Mouse (Mus musculus) intestine, embryonic 15.5 days (tissue): ENCODE data around the gene Ifit3b. TPM values are rescaled to one million over a fixed set of nuclear protein-coding genes. Genes with fewer than 3 reads are reported as not detected.
"Not testable (repeated sequence)": the region's sequence is repeated elsewhere in the genome, so short reads cannot be mapped to it uniquely, and the experiment has no call there.

Source experiments
- ATAC-seq: fragments of 200-750 bp; cut with Nextera tagmentation; 2 replicates; pipeline ENCODE4 v1.8.0; 2017; ENCODE audit warnings: moderate TSS enrichment, moderate library complexity
- H3K27ac ChIP-seq: fragments of 300-500 bp; sonication (generic); 2 replicates; pipeline ENCODE4 v1.5.1; 2015; ENCODE audit warnings: mild to moderate bottlenecking, inconsistent platforms
- H3K27me3 ChIP-seq: fragments of 300-500 bp; sonication (generic); replicated peaks from 2 replicates; pipeline ENCODE4 v1.6.1; 2015; ENCODE audit warnings: inconsistent platforms
- H3K36me3 ChIP-seq: fragments of 300-500 bp; sonication (generic); 2 replicates; pipeline ENCODE4 v1.6.1; 2015; ENCODE audit warnings: inconsistent platforms
- H3K4me1 ChIP-seq: fragments of 300-500 bp; sonication (generic); replicated peaks from 2 replicates; pipeline ENCODE4 v1.6.1; 2015; ENCODE audit warnings: inconsistent platforms
- H3K4me2 ChIP-seq: fragments of 300-500 bp; sonication (generic); replicated peaks from 2 replicates; pipeline ENCODE4 v1.6.1; 2015; ENCODE audit warnings: mild to moderate bottlenecking, inconsistent platforms
- H3K4me3 ChIP-seq: fragments of 300-500 bp; sonication (generic); replicated peaks from 2 replicates; pipeline ENCODE4 v1.5.1; 2015; ENCODE audit warnings: inconsistent platforms
- H3K9ac ChIP-seq: fragments of 300-500 bp; sonication (generic); 2 replicates; pipeline ENCODE4 v1.6.1; 2015; ENCODE audit warnings: inconsistent platforms
- H3K9me3 ChIP-seq: fragments of 300-500 bp; sonication (generic); 2 replicates; pipeline ENCODE4 v1.6.1; 2016; ENCODE audit warnings: inconsistent platforms
- WGBS: fragments of 180-500 bp; shearing (Covaris S2); methylation state at CpG from one replicate; pipeline ENCODE4 v1.1.7; 2015; 5-methylcytosine and 5-hydroxymethylcytosine counted together
- polyA plus RNA-seq: library from polyadenylated mRNA; unstranded; fragments of >200 nt; fragmentation: Nextera tagmentation; extraction: Ambion mirVana; gene quantifications from 2 replicates; pipeline ENCODE4 v1.2.1, GENCODE M21; 2015

The Ifit3b gene
- polyA plus RNA-seq, 1 experiment from 2014 or later, result 0.29 TPM

- H3K4me2 ChIP-seq, H3K27ac ChIP-seq, H3K4me1 ChIP-seq, H3K9ac ChIP-seq, ATAC-seq, H3K4me3 ChIP-seq, H3K9me3 ChIP-seq, H3K36me3 ChIP-seq, H3K27me3 ChIP-seq: not testable (repeated sequence)
- 71% methylated on average over 7 of the region's 12 CpGs for WGBS
Observed at GRCm38 (mm10) chr19:34587898-34588692, 19.7 kb upstream of the Ifit3b start.

DNA sequence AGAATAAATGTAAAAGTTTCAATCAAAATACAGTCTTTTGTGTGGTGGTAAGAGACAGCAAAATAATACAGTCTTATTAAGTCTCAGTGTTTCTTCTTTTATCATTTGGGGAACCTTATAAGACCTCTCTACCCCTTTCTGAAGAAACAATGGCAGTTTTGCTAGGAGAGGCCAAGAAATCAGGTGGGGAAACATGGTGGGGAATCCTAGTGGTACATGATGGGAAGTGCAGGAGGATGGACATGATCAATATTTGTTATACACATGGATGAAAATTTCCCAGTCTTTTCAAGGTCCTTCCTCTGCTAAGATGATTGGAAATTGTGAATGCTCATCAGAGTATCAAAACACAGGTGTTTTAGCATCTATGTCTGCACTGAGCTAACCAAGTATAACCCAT lies 18.8 kb upstream of the Ifit3b start:
- H3K36me3 ChIP-seq, result no peaks in the 10 kb centered on the region
- ATAC-seq, result no peak

DNA sequence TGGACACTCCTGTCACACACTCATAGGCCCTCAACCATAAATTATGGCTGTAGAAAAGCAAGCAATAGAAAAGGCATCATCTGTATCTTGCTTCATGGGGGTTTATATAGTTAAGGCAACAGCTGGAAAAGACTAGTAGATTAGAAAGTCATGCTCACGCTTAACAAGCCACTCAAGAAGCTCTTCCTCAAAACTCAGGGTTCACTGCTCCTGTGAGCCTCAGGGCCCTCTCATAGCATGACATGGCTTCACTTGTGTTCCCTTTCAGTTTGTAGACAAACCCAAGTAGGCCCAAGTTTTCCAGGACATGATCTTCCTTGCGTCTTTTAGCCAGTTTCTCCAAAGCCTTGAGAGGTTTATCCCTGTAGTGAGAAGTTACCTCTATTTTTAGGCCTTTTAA lies 14.3 kb upstream of the Ifit3b start:
- no peak overlapping the region for H3K4me3 ChIP-seq
- WGBS, result 91% methylated on average over 2 of the region's 2 CpGs
- 0 out of 2 replicates have a peak, but pooled peaks cover 2% of the 10 kb centered on the region for H3K4me1 ChIP-seq
- no peak overlapping the region for H3K27ac ChIP-seq
- no peaks in the 10 kb centered on the region for H3K36me3 ChIP-seq
- H3K9ac ChIP-seq, result no peak overlapping the region
- ATAC-seq, result no peak
- H3K27me3 ChIP-seq, result no peaks in the 10 kb centered on the region
- no peaks in the 10 kb centered on the region for H3K9me3 ChIP-seq
- H3K4me2 ChIP-seq, result no peak overlapping the region

More for the DNA sequence above, 18.8 kb upstream of the Ifit3b start:
- H3K4me2 ChIP-seq, result no peak overlapping the region
- H3K27ac ChIP-seq, result no peak overlapping the region
- no peaks in the 10 kb centered on the region for H3K9me3 ChIP-seq
- no peaks in the 10 kb centered on the region for H3K4me1 ChIP-seq
- H3K27me3 ChIP-seq, result no peaks in the 10 kb centered on the region
- H3K4me3 ChIP-seq, result no peak overlapping the region
- H3K9ac ChIP-seq, result no peak overlapping the region

- not testable (repeated sequence) for H3K9me3 ChIP-seq, H3K36me3 ChIP-seq, H3K27me3 ChIP-seq, H3K27ac ChIP-seq, H3K4me2 ChIP-seq, ATAC-seq, H3K4me3 ChIP-seq, H3K9ac ChIP-seq, H3K4me1 ChIP-seq
- WGBS, result 84% methylated on average over 3 of the region's 3 CpGs
Observed at GRCm38 (mm10) chr19:34594523-34594922, 13.2 kb upstream of the Ifit3b start.

DNA sequence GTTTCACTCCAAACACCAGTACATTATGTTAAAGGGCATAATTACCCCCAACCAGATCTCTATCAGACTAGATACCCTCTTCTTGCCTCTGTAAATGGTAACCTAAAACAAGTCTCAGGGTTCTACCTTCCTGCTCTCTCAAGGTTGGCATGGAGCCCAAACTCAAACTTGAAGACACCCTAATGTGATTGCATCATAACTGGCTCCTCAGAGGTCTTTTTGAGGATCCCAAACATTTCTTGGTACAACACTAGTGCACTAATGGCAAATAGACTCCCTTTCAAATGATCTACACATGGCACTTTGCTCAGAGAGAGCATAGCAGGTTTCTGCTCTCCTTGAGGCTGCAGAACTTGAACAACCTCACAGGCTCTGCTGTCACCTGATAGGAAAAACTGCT lies 11.0 kb upstream of the Ifit3b start:
- Histone ChIP-seq H3K27me3 (no peaks in the 10 kb centered on the region), H3K4me3 (no peak overlapping the region), H3K36me3 (no peaks in the 10 kb centered on the region), H3K9me3 (no peaks in the 10 kb centered on the region), H3K27ac (no peak overlapping the region), H3K4me1 (peaks cover 2% of the 10 kb centered on the region; the same call in 1 of the 2 replicates), H3K4me2 (no peak overlapping the region), H3K9ac (no peak overlapping the region)
- 0 out of 2 replicates have a peak, but pooled peaks have one; percentile 5 for ATAC-seq

DNA sequence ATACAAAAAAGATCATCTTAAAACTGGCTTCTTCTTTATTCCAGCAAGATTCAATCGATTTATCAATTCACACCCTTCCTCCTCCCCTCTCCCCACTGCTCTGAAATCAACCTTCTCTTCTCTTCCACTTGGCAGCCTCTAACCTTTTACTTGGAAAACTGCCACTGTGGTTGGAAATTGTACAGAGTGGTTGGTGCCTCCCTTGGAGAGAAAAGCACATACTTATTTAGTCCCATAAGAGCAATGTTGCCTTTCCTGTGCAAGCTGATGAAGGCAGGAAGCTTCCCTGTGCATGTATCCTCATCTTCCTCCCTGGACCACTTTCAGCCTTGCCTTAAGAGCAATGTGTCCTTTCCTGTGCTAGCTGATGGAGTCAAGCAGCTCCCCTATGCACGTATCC lies 9.4 kb upstream of the Ifit3b start:
- no peak overlapping the region for H3K4me3 ChIP-seq
- no peak overlapping the region for H3K4me2 ChIP-seq
- no peak overlapping the region for H3K9ac ChIP-seq
- H3K36me3 ChIP-seq, result no peaks in the 10 kb centered on the region
- peaks cover 2% of the 10 kb centered on the region; the same call in 1 of the 2 replicates for H3K4me1 ChIP-seq
- no peak for ATAC-seq
- H3K27ac ChIP-seq, result no peak overlapping the region
- 85% methylated on average over 2 of the region's 2 CpGs for WGBS
- no peaks in the 10 kb centered on the region for H3K27me3 ChIP-seq
- no peaks in the 10 kb centered on the region for H3K9me3 ChIP-seq

DNA sequence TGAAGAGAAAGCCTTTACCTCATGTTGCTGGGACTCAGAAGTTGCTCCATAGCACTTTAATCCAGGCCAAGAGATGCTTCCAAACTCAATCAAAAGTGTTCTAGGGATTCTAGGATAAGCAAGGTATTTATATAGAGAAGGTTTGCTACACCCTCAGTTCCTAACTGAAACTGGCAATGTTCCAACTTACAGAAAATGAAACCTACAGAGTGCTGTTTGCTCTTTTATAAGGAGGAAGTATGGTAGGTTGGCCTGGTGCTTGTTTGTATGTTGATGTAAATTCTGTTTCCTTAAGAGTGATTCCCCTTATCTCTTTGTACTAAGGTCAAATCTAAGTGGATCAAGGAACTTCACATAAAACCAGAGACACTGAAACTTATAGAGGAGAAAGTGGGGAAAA lies 8.5 kb upstream of the Ifit3b start:
- not testable (repeated sequence) for H3K4me2 ChIP-seq, H3K4me1 ChIP-seq, H3K36me3 ChIP-seq, H3K27ac ChIP-seq, H3K9ac ChIP-seq, H3K9me3 ChIP-seq, H3K4me3 ChIP-seq, H3K27me3 ChIP-seq
- ATAC-seq, result peak; percentile 63; the same call in 1 of the 2 replicates

DNA sequence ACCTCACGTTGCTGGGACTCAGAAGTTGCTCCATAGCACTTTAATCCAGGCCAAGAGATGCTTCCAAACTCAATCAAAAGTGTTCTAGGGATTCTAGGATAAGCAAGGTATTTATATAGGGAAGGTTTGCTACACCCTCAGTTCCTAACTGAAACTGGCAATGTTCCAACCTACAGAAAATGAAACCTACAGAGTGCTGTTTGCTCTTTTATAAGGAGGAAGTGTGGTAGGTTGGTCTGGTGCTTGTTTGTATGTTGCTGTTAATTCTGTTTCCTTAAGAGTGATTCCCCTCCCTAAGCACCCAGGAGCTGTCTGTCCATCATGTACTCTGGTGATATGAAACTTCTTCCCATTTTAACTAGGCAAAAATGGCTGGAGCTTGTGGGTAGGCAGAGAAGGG lies 5.9 kb upstream of the Ifit3b start, which contains the start of gene Ifit1bl1:
Gene Ifit1bl1, minus strand, starts transcription at position 69 of the 400 bp plus-strand sequence.
- H3K4me3 ChIP-seq, H3K4me1 ChIP-seq, H3K27me3 ChIP-seq, H3K27ac ChIP-seq, H3K4me2 ChIP-seq, H3K36me3 ChIP-seq, H3K9ac ChIP-seq, H3K9me3 ChIP-seq: not testable (repeated sequence)
- WGBS, result 48% methylated on average over 1 of the region's 1 CpGs
- peak; percentile 58; the same call in 1 of the 2 replicates for ATAC-seq

GRCm38 (mm10) chr19:34605472-34605871 lies 2.3 kb upstream of the Ifit3b start:
- Histone ChIP-seq H3K9me3 (no peaks in the 10 kb centered on the region), H3K4me1 (no peaks in the 10 kb centered on the region; the same call in 1 of the 2 replicates), H3K4me2 (no peak overlapping the region), H3K27me3 (no peaks in the 10 kb centered on the region), H3K27ac (no peak overlapping the region), H3K36me3 (no peaks in the 10 kb centered on the region), H3K9ac (no peak overlapping the region), H3K4me3 (no peak overlapping the region)
- no peak for ATAC-seq
- WGBS, result 87% methylated on average over 3 of the region's 3 CpGs

DNA sequence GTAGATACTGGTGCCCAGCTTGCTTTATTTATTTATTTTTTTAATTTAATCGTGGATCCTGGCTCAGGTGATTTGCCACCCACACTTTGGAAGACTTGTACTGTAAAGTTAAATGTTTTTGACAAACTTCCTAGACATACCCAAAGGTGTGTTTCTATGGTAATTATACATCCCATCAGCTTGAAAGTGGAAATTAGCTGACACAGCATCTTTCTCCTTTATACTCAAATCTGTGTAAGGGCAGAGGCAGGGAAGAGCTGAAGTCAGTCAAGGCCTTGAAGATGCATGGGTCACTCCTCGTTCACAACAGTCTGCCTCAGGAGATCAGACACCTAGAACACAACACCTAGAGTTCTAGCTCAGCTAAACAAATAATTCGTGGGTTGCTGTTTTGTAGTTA lies 2.3 kb downstream of the Ifit3b start:
- not testable (repeated sequence) for H3K4me2 ChIP-seq, ATAC-seq, H3K9ac ChIP-seq, H3K4me1 ChIP-seq, H3K27ac ChIP-seq, H3K27me3 ChIP-seq, H3K4me3 ChIP-seq, H3K36me3 ChIP-seq, H3K9me3 ChIP-seq
- 75% methylated on average over 3 of the region's 3 CpGs for WGBS

DNA sequence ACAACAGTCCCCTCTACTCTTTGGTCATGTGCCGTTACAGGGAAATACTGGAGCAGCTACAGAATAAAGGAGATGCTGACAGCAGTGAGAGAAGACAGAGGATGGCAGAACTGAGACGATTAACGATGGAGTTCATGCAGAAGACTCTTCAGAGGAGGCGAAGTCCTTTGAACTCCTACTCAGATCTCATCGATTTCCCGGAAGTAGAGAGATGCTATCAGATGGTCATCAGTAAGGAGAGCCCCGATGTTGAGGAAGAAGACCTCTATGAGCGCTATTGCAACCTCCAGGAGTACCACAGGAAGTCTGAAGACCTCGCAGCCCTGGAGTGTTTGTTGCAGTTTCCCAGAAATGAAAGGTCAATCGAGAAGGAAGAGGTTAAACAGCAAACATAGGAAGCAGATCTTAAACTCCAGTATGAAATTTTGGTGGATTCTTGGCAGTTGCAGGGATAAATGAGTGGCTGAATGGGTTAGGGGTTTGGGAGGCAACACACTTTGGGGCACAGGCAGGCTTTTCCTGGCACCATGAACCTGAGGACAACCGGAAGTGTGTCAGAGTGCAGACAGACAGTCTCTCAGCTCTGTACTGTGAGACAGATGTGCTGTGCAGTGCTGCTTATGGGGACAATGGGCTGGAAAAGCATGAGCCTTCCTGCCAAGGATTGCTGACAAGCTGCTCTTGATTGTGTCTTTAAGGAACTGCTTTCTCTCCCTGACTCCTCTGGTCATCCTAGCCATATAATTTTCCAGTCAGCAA lies 4.7 kb downstream of the Ifit3b start:
- not testable (repeated sequence) for H3K4me3 ChIP-seq, H3K27me3 ChIP-seq, H3K36me3 ChIP-seq, H3K27ac ChIP-seq, H3K9ac ChIP-seq, H3K4me1 ChIP-seq, H3K4me2 ChIP-seq, ATAC-seq, H3K9me3 ChIP-seq
- WGBS, result 84% methylated on average over 6 of the region's 11 CpGs

GRCm38 (mm10) chr19:34620871-34621270 lies 13.1 kb downstream of the Ifit3b start:
- 84% methylated on average over 5 of the region's 5 CpGs for WGBS
- Histone ChIP-seq H3K9ac (no peak overlapping the region), H3K4me1 (no peaks in the 10 kb centered on the region), H3K4me2 (no peak overlapping the region), H3K9me3 (no peaks in the 10 kb centered on the region), H3K4me3 (no peak overlapping the region), H3K27ac (no peak overlapping the region), H3K36me3 (no peaks in the 10 kb centered on the region), H3K27me3 (no peaks in the 10 kb centered on the region)
- no peak for ATAC-seq

GRCm38 (mm10) chr19:34623781-34624180 lies 16.0 kb downstream of the Ifit3b start:
- Histone ChIP-seq H3K27me3 (no peaks in the 10 kb centered on the region), H3K9me3 (no peaks in the 10 kb centered on the region), H3K27ac (no peak overlapping the region), H3K36me3 (no peaks in the 10 kb centered on the region), H3K4me1 (no peaks in the 10 kb centered on the region), H3K4me2 (no peak overlapping the region), H3K9ac (no peak overlapping the region), H3K4me3 (no peak overlapping the region)
- WGBS, result 95% methylated on average over 6 of the region's 6 CpGs
- ATAC-seq, result no peak
